In the genomic region with DNA sequence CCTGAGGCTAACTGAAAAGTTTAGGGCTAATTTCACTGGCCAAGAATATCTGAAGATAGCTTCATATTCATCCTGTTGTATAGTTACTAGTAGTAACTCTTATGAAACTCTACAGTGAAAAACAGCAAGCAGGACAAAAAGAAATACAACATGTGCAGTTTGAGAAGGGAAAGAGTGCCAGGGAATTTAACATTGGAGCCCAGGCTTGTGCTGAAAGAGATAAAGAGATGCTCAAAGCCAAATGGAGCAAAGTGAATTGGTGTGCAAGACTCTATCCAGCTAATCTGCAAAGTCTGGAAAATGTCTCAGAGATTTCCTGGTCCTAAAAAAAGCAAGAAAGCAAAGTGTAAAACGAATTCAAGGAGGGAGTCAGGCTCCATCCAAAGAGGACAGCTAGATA, we compare ENCODE assay signal across 23 mouse cellular contexts.
"Had no signal": no experiment of that assay in that cellular context is flagged by ENCODE, and none has a peak within 500 bp of the region (broad histone marks: within the 10 kb centered on the region; RNA-seq: fewer than 3 reads in every experiment).

No protein-coding gene starts in this region.

- H3K4me1 ChIP-seq: heart, embryonic 10.5 days; heart, embryonic 13.5 days; heart, embryonic 15.5 days; liver, embryonic 13.5 days had no signal

- ATAC-seq: hindbrain, postnatal 0 days; intestine, embryonic 16.5 days; liver, postnatal 0 days had no signal

- H3K4me3 ChIP-seq: heart, embryonic 10.5 days; heart, embryonic 13.5 days; heart, embryonic 15.5 days; hindbrain, embryonic 13.5 days; hindbrain, embryonic 15.5 days; layer of hippocampus, adult 2 months; left cerebral cortex, adult 2 months; limb, embryonic 10.5 days; limb, embryonic 12.5 days; liver, embryonic 13.5 days; liver, embryonic 15.5 days had no signal

- H3K9ac ChIP-seq: heart, embryonic 13.5 days; heart, embryonic 15.5 days; hindbrain, embryonic 13.5 days; hindbrain, embryonic 15.5 days; limb, embryonic 12.5 days; liver, embryonic 13.5 days; liver, embryonic 15.5 days; liver, postnatal 0 days had no signal

- H3K9me3 ChIP-seq: hindbrain, embryonic 13.5 days; hindbrain, embryonic 15.5 days; liver, embryonic 15.5 days had no signal

- DNase-seq: gastrocnemius, postnatal 14 days; gastrocnemius, postnatal 36 days; kidney, adult 18-20 months; kidney, adult 8-10 months; kidney, postnatal 10 days; kidney, postnatal 25 days; kidney, postnatal 4 days; liver; liver, embryonic 13.5 days; liver, postnatal 0 days had no signal

- H3K27ac ChIP-seq: heart, embryonic 10.5 days; heart, embryonic 13.5 days; heart, embryonic 15.5 days; hindbrain, embryonic 13.5 days; hindbrain, embryonic 15.5 days; hindbrain, postnatal 0 days; layer of hippocampus, adult 2 months; left cerebral cortex, adult 2 months; limb, embryonic 10.5 days; limb, embryonic 12.5 days; liver, embryonic 13.5 days; liver, embryonic 15.5 days had no signal

- H3K4me2 ChIP-seq: heart, embryonic 13.5 days; heart, embryonic 15.5 days; hindbrain, embryonic 13.5 days; hindbrain, embryonic 15.5 days; limb, embryonic 12.5 days; liver, embryonic 11.5 days; liver, embryonic 13.5 days; liver, embryonic 15.5 days had no signal

- H3K27me3 ChIP-seq: heart, embryonic 13.5 days; heart, embryonic 15.5 days; hindbrain, embryonic 13.5 days; hindbrain, embryonic 15.5 days; limb, embryonic 12.5 days; liver, embryonic 13.5 days; liver, embryonic 15.5 days had no signal
